Mouse (Mus musculus) hindbrain, embryonic 16.5 days (tissue): Measurements from ENCODE around the gene Cul7. TPM values are rescaled to one million over a fixed set of nuclear protein-coding genes. Genes with fewer than 3 reads are reported as not detected.
A peak's percentile ranks its signal among the peaks of the same experiment; 100 is the strongest.

ENCODE experiments used
- ATAC-seq: fragments of 200-750 bp; cut with Nextera tagmentation; 2 replicates; pipeline ENCODE4 v1.8.0; 2017; ENCODE audit warnings: moderate TSS enrichment, moderate library complexity
- H3K27ac ChIP-seq: fragments of 300-500 bp; sonication (generic); 2 replicates; pipeline ENCODE4 v1.5.1; 2014; ENCODE audit warnings: low read depth, mild to moderate bottlenecking, control low read depth, low read length, moderate library complexity
- H3K27me3 ChIP-seq: fragments of 300-500 bp; sonication (generic); replicated peaks from 2 replicates; pipeline ENCODE4 v1.6.1; 2014; ENCODE audit warnings: low read length; ENCODE audit not compliant: control insufficient read depth, insufficient read depth
- H3K36me3 ChIP-seq: fragments of 300-500 bp; sonication (generic); 2 replicates; pipeline ENCODE4 v1.6.1; 2014; ENCODE audit warnings: mild to moderate bottlenecking, low read length, moderate library complexity, mixed read lengths; ENCODE audit not compliant: control insufficient read depth, insufficient read depth
- H3K4me1 ChIP-seq: fragments of 300-500 bp; sonication (generic); 2 replicates; pipeline ENCODE4 v1.6.1; 2014; ENCODE audit warnings: low read depth, low read length; ENCODE audit not compliant: control insufficient read depth, insufficient read depth
- H3K4me2 ChIP-seq: fragments of 300-500 bp; sonication (generic); 2 replicates; pipeline ENCODE4 v1.6.1; 2014; ENCODE audit warnings: mild to moderate bottlenecking, low read length, control low read depth, moderate library complexity
- H3K4me3 ChIP-seq: fragments of 300-500 bp; sonication (generic); 2 replicates; pipeline ENCODE4 v1.5.1; 2014; ENCODE audit warnings: mild to moderate bottlenecking, low read length, control low read depth, moderate library complexity
- H3K9ac ChIP-seq: fragments of 300-500 bp; sonication (generic); 2 replicates; pipeline ENCODE4 v1.6.1; 2014; ENCODE audit warnings: low read depth, mild to moderate bottlenecking, control low read depth, low read length, moderate library complexity
- H3K9me3 ChIP-seq: fragments of 300-500 bp; sonication (generic); 2 replicates; pipeline ENCODE4 v1.6.1; 2014; ENCODE audit warnings: mild to moderate bottlenecking, low read length, moderate library complexity; ENCODE audit not compliant: control insufficient read depth
- WGBS: fragments of 180-500 bp; shearing (Covaris S2); extraction: QIAGEN DNeasy Blood & Tissue Kit; methylation state at CpG from one replicate; pipeline ENCODE4 v1.1.7; 2014; 5-methylcytosine and 5-hydroxymethylcytosine counted together
- polyA plus RNA-seq: library from polyadenylated mRNA; unstranded; fragments of >200 nt; fragmentation: Nextera tagmentation; extraction: Ambion mirVana; gene quantifications from 2 replicates; pipeline ENCODE4 v1.2.1, GENCODE M21; 2015

Gene Cul7
- 39.9 and 45.4 TPM in 2 replicates for polyA plus RNA-seq

GRCm38 (mm10) chr17:46650232-46651031 is at the start of gene Cul7:
TSS of gene Cul7 (plus strand) at chr17:46650337.
- WGBS = under 1% methylated on average over 27 of the region's 58 CpGs
- Histone ChIP-seq H3K27me3 (no peaks in the 10 kb centered on the region), H3K36me3 (peaks cover 13% of the 10 kb centered on the region), H3K9ac (peak within 1 kb of the TSS; percentile 91), H3K27ac (peak within 1 kb of the TSS; percentile 95), H3K9me3 (no peaks in the 10 kb centered on the region), H3K4me2 (peak within 1 kb of the TSS; percentile 91), H3K4me3 (peak within 1 kb of the TSS; percentile 70), H3K4me1 (peaks cover 26% of the 10 kb centered on the region)
- ATAC-seq = peak; percentile 96

DNA sequence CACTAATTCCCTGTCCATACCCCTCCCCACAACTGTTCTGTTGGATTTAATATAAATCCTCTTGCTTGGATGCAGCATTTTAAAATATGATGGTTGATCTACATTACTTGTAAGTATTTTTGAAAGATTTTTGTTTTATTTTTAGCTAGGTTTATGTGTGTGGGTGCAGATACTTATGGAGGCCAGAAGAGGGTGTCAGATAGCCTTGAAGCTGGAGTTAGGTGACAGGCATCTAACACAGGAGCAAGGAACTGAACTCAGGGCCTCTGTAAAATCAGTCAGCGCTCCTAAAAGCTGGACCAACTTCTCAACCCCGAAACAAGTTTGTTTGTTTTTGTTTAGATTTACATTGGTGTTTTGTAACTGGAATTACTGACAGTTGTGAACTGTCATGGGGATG is 49.6 kb upstream of the Cul7 start:
- ATAC-seq = no peak
- H3K4me2 ChIP-seq = no peak overlapping the region
- peaks cover 7% of the 10 kb centered on the region; the same call in 1 of the 2 replicates for H3K4me1 ChIP-seq
- no peak overlapping the region for H3K27ac ChIP-seq
- no peaks in the 10 kb centered on the region for H3K9me3 ChIP-seq
- H3K4me3 ChIP-seq = no peak overlapping the region
- H3K27me3 ChIP-seq = no peaks in the 10 kb centered on the region
- WGBS = 93% methylated on average over 2 of the region's 2 CpGs
- H3K9ac ChIP-seq = no peak overlapping the region
- 0 out of 2 replicates have a peak, but pooled peaks cover 4% of the 10 kb centered on the region for H3K36me3 ChIP-seq

- no peaks in the 10 kb centered on the region for H3K9me3 ChIP-seq
- H3K4me1 ChIP-seq = peaks cover 7% of the 10 kb centered on the region; the same call in 1 of the 2 replicates
- WGBS = 81% methylated on average over 9 of the region's 9 CpGs
- H3K9ac ChIP-seq = no peak overlapping the region
- H3K4me3 ChIP-seq = no peak overlapping the region
- no peak for ATAC-seq
- 0 out of 2 replicates have a peak, but pooled peaks cover 2% of the 10 kb centered on the region for H3K36me3 ChIP-seq
- no peak overlapping the region for H3K4me2 ChIP-seq
- no peak overlapping the region for H3K27ac ChIP-seq
- H3K27me3 ChIP-seq = no peaks in the 10 kb centered on the region
Measured at GRCm38 (mm10) chr17:46602212-46602611, 47.9 kb upstream of the Cul7 start.

DNA sequence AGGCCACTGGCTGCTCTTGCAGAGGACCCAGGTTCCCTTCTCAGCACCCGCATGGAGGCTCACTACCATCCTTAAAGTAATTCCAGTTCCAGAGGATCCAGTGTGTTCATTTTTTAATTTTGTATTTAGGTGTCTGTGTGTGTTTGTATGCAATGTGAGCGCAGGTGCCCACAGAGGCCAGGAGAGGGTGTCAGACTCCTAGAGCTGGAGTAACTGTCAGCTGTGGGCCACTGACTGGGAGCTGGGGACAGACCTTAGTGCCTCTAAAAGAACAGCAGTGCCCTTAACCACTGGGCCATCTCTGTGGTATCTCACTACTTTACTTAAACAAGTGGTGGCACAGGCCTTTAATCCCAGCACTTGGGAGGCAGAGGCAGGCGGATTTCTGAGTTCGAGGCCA is 46.9 kb upstream of the Cul7 start:
- no peak overlapping the region for H3K27ac ChIP-seq
- WGBS = 97% methylated on average over 4 of the region's 4 CpGs

DNA sequence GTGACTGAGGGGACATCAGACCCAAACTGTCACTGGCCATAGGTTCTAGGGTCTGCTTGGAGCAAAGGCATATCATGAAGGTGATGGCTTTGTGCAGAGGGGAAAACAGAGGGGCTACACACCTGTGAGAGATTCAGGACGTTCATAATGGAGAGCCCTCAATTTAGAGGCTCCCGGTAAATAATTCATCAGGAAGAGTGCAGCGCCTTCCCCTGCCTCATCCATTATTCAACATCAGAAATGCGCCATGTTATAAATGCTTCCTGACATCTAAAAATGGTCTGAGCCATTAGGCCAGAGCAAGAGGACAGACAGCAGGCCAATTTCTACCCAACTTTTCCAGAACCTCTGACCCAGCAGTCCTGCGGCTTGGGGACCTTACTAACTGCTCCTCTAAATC is 45.0 kb upstream of the Cul7 start:
- 46% methylated on average over 5 of the region's 5 CpGs for WGBS
- Histone ChIP-seq H3K27me3 (no peaks in the 10 kb centered on the region), H3K4me2 (no peak overlapping the region), H3K36me3 (no peaks in the 10 kb centered on the region), H3K4me1 (peaks cover 7% of the 10 kb centered on the region; the same call in 1 of the 2 replicates), H3K27ac (no peak overlapping the region; the same call in 1 of the 2 replicates), H3K9me3 (no peaks in the 10 kb centered on the region), H3K9ac (no peak overlapping the region), H3K4me3 (no peak overlapping the region)
- no peak for ATAC-seq

More for the DNA sequence above, 46.9 kb upstream of the Cul7 start:
- H3K4me2 ChIP-seq = no peak overlapping the region
- no peak for ATAC-seq
- no peak overlapping the region for H3K9ac ChIP-seq
- no peaks in the 10 kb centered on the region for H3K9me3 ChIP-seq
- H3K36me3 ChIP-seq = no peaks in the 10 kb centered on the region
- peaks cover 7% of the 10 kb centered on the region; the same call in 1 of the 2 replicates for H3K4me1 ChIP-seq
- H3K4me3 ChIP-seq = no peak overlapping the region
- no peaks in the 10 kb centered on the region for H3K27me3 ChIP-seq

DNA sequence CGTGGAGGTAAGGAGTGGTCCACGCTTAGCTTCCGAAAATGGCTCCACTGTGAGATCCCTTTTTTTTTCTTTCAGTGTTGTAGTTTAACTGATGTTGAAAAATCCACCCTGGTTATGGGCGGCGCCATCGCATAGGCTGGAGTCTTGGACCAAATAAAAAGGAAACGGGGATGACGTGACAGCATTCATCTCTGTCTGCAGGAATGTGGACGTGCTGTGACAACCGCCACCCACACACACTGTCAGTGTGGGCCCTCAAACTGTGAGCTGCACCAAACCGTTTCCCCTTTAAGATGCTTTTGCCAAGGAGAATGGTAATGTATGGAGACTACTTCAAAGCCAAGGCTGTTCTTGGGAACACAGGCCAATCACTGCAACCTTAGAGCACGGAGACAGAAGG is 44.1 kb upstream of the Cul7 start:
- H3K27me3 ChIP-seq = no peaks in the 10 kb centered on the region
- no peaks in the 10 kb centered on the region for H3K36me3 ChIP-seq
- H3K4me3 ChIP-seq = no peak overlapping the region
- peaks cover 7% of the 10 kb centered on the region; the same call in 1 of the 2 replicates for H3K4me1 ChIP-seq
- no peak overlapping the region for H3K27ac ChIP-seq
- no peak for ATAC-seq
- no peak overlapping the region for H3K9ac ChIP-seq
- WGBS = 76% methylated on average over 12 of the region's 12 CpGs
- no peaks in the 10 kb centered on the region for H3K9me3 ChIP-seq
- no peak overlapping the region for H3K4me2 ChIP-seq

GRCm38 (mm10) chr17:46609721-46610514 is 40.2 kb upstream of the Cul7 start:
- Histone ChIP-seq H3K9ac (no peak overlapping the region), H3K4me1 (peaks cover 8% of the 10 kb centered on the region), H3K4me2 (no peak overlapping the region), H3K27ac (no peak overlapping the region), H3K36me3 (no peaks in the 10 kb centered on the region), H3K27me3 (no peaks in the 10 kb centered on the region), H3K4me3 (no peak overlapping the region), H3K9me3 (no peaks in the 10 kb centered on the region)
- no peak for ATAC-seq
- WGBS = 64% methylated on average over 15 of the region's 15 CpGs

DNA sequence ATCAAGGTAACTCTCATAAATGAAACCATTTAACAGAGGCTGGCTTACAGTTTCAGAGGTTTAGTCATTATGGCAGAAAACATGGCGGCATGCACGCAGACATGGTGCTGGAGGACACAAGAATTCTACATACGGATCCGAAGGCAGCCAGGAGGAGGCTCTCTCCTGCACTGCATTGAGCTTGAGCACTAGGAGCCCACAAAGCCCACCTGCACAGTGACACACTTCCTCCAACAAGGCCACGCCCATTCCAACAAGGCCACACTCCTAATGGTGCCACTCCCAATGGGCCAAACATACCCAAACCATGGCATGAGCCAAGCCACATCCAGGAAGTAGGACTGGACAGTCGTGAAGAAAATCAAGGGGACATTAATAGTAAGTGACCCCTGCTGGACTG is 38.8 kb upstream of the Cul7 start:
- WGBS = 97% methylated on average over 6 of the region's 6 CpGs
- H3K4me1 ChIP-seq = peaks cover 3% of the 10 kb centered on the region; the same call in 1 of the 2 replicates
- H3K36me3 ChIP-seq = no peaks in the 10 kb centered on the region
- H3K9ac ChIP-seq = no peak overlapping the region
- H3K9me3 ChIP-seq = no peaks in the 10 kb centered on the region
- no peaks in the 10 kb centered on the region for H3K27me3 ChIP-seq
- H3K27ac ChIP-seq = no peak overlapping the region
- H3K4me2 ChIP-seq = no peak overlapping the region
- H3K4me3 ChIP-seq = no peak overlapping the region
- no peak for ATAC-seq

DNA sequence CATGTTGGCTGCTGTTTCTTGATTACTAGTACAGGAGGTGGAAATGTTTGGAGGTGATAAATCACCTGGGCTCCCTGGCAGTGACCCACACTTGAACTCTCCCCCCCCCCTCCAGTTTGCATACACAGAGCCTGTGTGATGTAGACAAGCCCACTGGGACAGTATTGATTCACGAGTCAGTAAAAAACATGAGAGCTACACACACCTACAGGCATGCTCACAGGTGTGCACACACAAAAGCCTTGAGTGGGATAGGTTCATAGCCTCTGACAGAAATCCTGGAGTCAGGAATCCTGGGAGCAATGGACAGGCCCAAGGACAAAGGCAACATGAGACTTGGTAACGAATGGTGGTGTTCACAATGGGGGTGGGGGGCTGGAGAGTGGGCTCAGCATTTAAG is 37.9 kb upstream of the Cul7 start:
- Histone ChIP-seq H3K27ac (no peak overlapping the region), H3K4me3 (no peak overlapping the region), H3K4me2 (no peak overlapping the region), H3K36me3 (no peaks in the 10 kb centered on the region), H3K4me1 (peaks cover 3% of the 10 kb centered on the region; the same call in 1 of the 2 replicates), H3K9me3 (no peaks in the 10 kb centered on the region), H3K27me3 (no peaks in the 10 kb centered on the region), H3K9ac (no peak overlapping the region)
- ATAC-seq = no peak
- WGBS = 63% methylated on average over 2 of the region's 2 CpGs
